ENCODE assay signal across 29 mouse cellular contexts in genomic region chr11:102787688-102788177, GRCm38 (mm10). TPM values are rescaled to one million over a fixed set of nuclear protein-coding genes. Genes with fewer than 3 reads are reported as not detected.
DNase-seq lines count a peak whose midpoint lies in the region; ATAC-seq and TF ChIP-seq lines count a peak whose summit lies in the region.
"Had no signal": no experiment of that assay in that cellular context is flagged by ENCODE, and none has a peak within 500 bp of the region (broad histone marks: within the 10 kb centered on the region; RNA-seq: fewer than 3 reads in every experiment).

No protein-coding gene starts in this region.

- TF ChIP-seq EP300 in heart, postnatal 0 days (IDR thresholded peaks at IDR 0.05; ENCODE audit: low read depth), result no peak

- peak overlapping the region; percentile 64; the same call in 1 of the 2 replicates for H3K27ac ChIP-seq in heart, embryonic 13.5 days (replicated peaks)
- peak overlapping the region; percentile 25; the same call in 1 of the 2 replicates for H3K27ac ChIP-seq in heart, postnatal 0 days (ENCODE audit: low read depth)
- no peak overlapping the region for H3K27ac ChIP-seq in heart, embryonic 11.5 days (ENCODE audit: low read depth, low read length)
- H3K27ac ChIP-seq: gastrocnemius, adult 2 months; hindbrain, embryonic 12.5 days; hindbrain, embryonic 15.5 days had no signal

- no peak for TF ChIP-seq CTCF in heart, postnatal 0 days (IDR thresholded peaks at IDR 0.05; ENCODE audit: low read depth)

- peaks cover 62% of the 10 kb centered on the region for H3K4me1 ChIP-seq in heart, embryonic 13.5 days
- H3K4me1 ChIP-seq in heart, postnatal 0 days (ENCODE audit: control insufficient read depth, insufficient read depth), result peaks cover 29% of the 10 kb centered on the region
- peaks cover 38% of the 10 kb centered on the region for H3K4me1 ChIP-seq in heart, embryonic 11.5 days (ENCODE audit: control insufficient read depth, insufficient read depth, low read length)

- no peak for DNase-seq in frontal cortex, postnatal 14 days (ENCODE audit: low spot score in 2 of 2)
- DNase-seq in heart, adult 11 months, result no peak
- no peak for DNase-seq in heart, postnatal 0 days (ENCODE audit: low spot score)
- DNase-seq in right cerebral cortex, postnatal 10 days (ENCODE audit: low spot score in 2 of 2), result peak; percentile 39 to 62
- no peak for DNase-seq in right cerebral cortex, postnatal 14 days
- DNase-seq: adrenal gland, postnatal 10 days; adrenal gland, postnatal 36 days; B cell, adult 2 months; cerebellum, adult 18-20 months; cerebellum, adult 9-10 months; cerebellum, postnatal 14 days; gastrocnemius, adult 2 months; gastrocnemius, postnatal 14 days; heart, adult 18-20 months; kidney, adult 2 months had no signal

- ATAC-seq in frontal cortex, adult (ENCODE audit: low TSS enrichment), result peak; percentile 47; the same call in 1 of the 2 replicates
- no peak for ATAC-seq in heart, embryonic 13.5 days (ENCODE audit: extremely low read depth, insufficient number of reproducible peaks, low FRiP score, low TSS enrichment)
- ATAC-seq in heart, postnatal 0 days (ENCODE audit: insufficient read depth, low read depth), result no peak
- no peak for ATAC-seq in heart, embryonic 11.5 days (replicated peaks; ENCODE audit: insufficient number of reproducible peaks, low FRiP score, low TSS enrichment)
- ATAC-seq: forebrain, embryonic 14.5 days; intestine, postnatal 0 days; Patski had no signal

- no peak overlapping the region for H3K4me2 ChIP-seq in heart, embryonic 13.5 days
- H3K4me2 ChIP-seq in heart, postnatal 0 days (ENCODE audit: low read depth, low read length), result no peak overlapping the region
- H3K4me2 ChIP-seq in heart, embryonic 11.5 days, result no peak overlapping the region
- H3K4me2 ChIP-seq: hindbrain, embryonic 12.5 days; hindbrain, embryonic 15.5 days had no signal

- WGBS in heart, embryonic 13.5 days, result 48% methylated on average over 5 of the region's 5 CpGs
- 37% methylated on average over 5 of the region's 5 CpGs for WGBS in heart, postnatal 0 days
- WGBS in heart, embryonic 11.5 days (ENCODE audit: insufficient replicate concordance), result 58% methylated on average over 5 of the region's 5 CpGs

- no peak overlapping the region for H3K9ac ChIP-seq in heart, embryonic 13.5 days
- H3K9ac ChIP-seq in heart, postnatal 0 days (replicated peaks; ENCODE audit: low read depth, low read length), result no peak overlapping the region
- H3K9ac ChIP-seq in heart, embryonic 11.5 days (ENCODE audit: low read depth, low read length), result no peak overlapping the region
- H3K9ac ChIP-seq: hindbrain, embryonic 12.5 days; hindbrain, embryonic 15.5 days had no signal

- H3K4me3 ChIP-seq in heart, embryonic 13.5 days, result no peak overlapping the region
- no peak overlapping the region for H3K4me3 ChIP-seq in heart, postnatal 0 days (ENCODE audit: low read depth, low read length)
- H3K4me3 ChIP-seq in heart, embryonic 11.5 days (ENCODE audit: low read depth, low read length), result no peak overlapping the region
- H3K4me3 ChIP-seq: gastrocnemius, adult 2 months; hindbrain, embryonic 12.5 days; hindbrain, embryonic 15.5 days had no signal

- no peaks in the 10 kb centered on the region for H3K36me3 ChIP-seq in heart, embryonic 13.5 days
- no peaks in the 10 kb centered on the region for H3K36me3 ChIP-seq in heart, postnatal 0 days (replicated peaks; ENCODE audit: control insufficient read depth, insufficient read depth, low read length)
- no peaks in the 10 kb centered on the region for H3K36me3 ChIP-seq in heart, embryonic 11.5 days (ENCODE audit: control insufficient read depth, insufficient read depth, low read length)
- H3K36me3 ChIP-seq: G1E; hindbrain, embryonic 12.5 days; hindbrain, embryonic 15.5 days had no signal

- no peaks in the 10 kb centered on the region for H3K27me3 ChIP-seq in heart, embryonic 13.5 days (replicated peaks)
- H3K27me3 ChIP-seq in heart, postnatal 0 days (ENCODE audit: control insufficient read depth, insufficient read depth, low read length), result no peaks in the 10 kb centered on the region
- H3K27me3 ChIP-seq in heart, embryonic 11.5 days (ENCODE audit: control insufficient read depth, insufficient read depth, low read length), result no peaks in the 10 kb centered on the region
- H3K27me3 ChIP-seq: hindbrain, embryonic 12.5 days; hindbrain, embryonic 15.5 days; Patski had no signal

- no peaks in the 10 kb centered on the region for H3K9me3 ChIP-seq in heart, embryonic 13.5 days
- H3K9me3 ChIP-seq in heart, postnatal 0 days (replicated peaks; ENCODE audit: control insufficient read depth, low read length), result no peaks in the 10 kb centered on the region
- H3K9me3 ChIP-seq in heart, embryonic 11.5 days (replicated peaks; ENCODE audit: control insufficient read depth, low read length), result no peaks in the 10 kb centered on the region
- H3K9me3 ChIP-seq: G1E; hindbrain, embryonic 12.5 days; hindbrain, embryonic 15.5 days had no signal

RNA-seq across cellular contexts. Expression of gene Adam11, which starts 26.5 kb away (rescaled TPM):
- 6.7 and 7.3 TPM in 2 replicates for polyA plus RNA-seq in heart, embryonic 13.5 days (2015; fragmentation: Nextera tagmentation; extraction: Ambion mirVana)
- total RNA-seq in heart, postnatal 0 days (2014; rRNA removed; ENCODE audit: low replicate concordance), result 7.4 and 13.6 TPM in 2 replicates
- 3.2 and 3.4 TPM in 2 replicates for polyA plus RNA-seq in heart, postnatal 0 days (2015; fragmentation: Nextera tagmentation; extraction: Ambion mirVana)
- polyA plus RNA-seq in heart, embryonic 11.5 days (2014; fragmentation: Nextera tagmentation; extraction: Ambion mirVana), result 5.4 and 6.7 TPM in 2 replicates
- total RNA-seq: CH12.LX had no signal
- polyA plus RNA-seq: G1E had no signal

RNA-seq across cellular contexts. Expression of gene Gjc1, which starts 31.8 kb away (rescaled TPM):
- 46.5 and 50.3 TPM in 2 replicates for polyA plus RNA-seq in heart, embryonic 13.5 days (2015; fragmentation: Nextera tagmentation; extraction: Ambion mirVana)
- total RNA-seq in heart, postnatal 0 days (2014; rRNA removed; ENCODE audit: low replicate concordance), result 19.2 and 29.4 TPM in 2 replicates
- 41.1 and 42.7 TPM in 2 replicates for polyA plus RNA-seq in heart, postnatal 0 days (2015; fragmentation: Nextera tagmentation; extraction: Ambion mirVana)
- polyA plus RNA-seq in heart, embryonic 11.5 days (2014; fragmentation: Nextera tagmentation; extraction: Ambion mirVana), result 56.6 and 59.7 TPM in 2 replicates
- total RNA-seq: CH12.LX; hematopoietic stem cell, adult 5-6 weeks had no signal
- polyA plus RNA-seq: G1E had no signal

RNA-seq across cellular contexts. Expression of gene Higd1b, which starts 47.9 kb away (rescaled TPM):
- polyA plus RNA-seq in heart, embryonic 13.5 days (2015; fragmentation: Nextera tagmentation; extraction: Ambion mirVana), result not detected in 2 replicates
- 4.6 and 38.7 TPM in 2 replicates for total RNA-seq in heart, postnatal 0 days (2014; rRNA removed; ENCODE audit: low replicate concordance)
- polyA plus RNA-seq in heart, postnatal 0 days (2015; fragmentation: Nextera tagmentation; extraction: Ambion mirVana), result 11.7 and 13.2 TPM in 2 replicates
- polyA plus RNA-seq in heart, embryonic 11.5 days (2014; fragmentation: Nextera tagmentation; extraction: Ambion mirVana), result not detected in 2 replicates
- total RNA-seq: CH12.LX; G1E; hematopoietic stem cell, adult 5-6 weeks had no signal
- polyA plus RNA-seq: embryonic facial prominence, embryonic 11.5 days; forebrain, embryonic 11.5 days; G1E; hindbrain, embryonic 12.5 days; intestine, embryonic 14.5 days; Patski had no signal

Comparison
In these comparisons a context has a peak if more than half of its experiments do, and no peak if none do; other contexts are left out.
1. DNase-seq: peak in right cerebral cortex, postnatal 10 days (2 of 2); none in frontal cortex, postnatal 14 days (0 of 2), heart, adult 11 months (single experiment), heart, postnatal 0 days (single experiment) and right cerebral cortex, postnatal 14 days (single experiment).
2. RNA of gene Higd1b, which starts 47.9 kb away (polyA plus RNA-seq): 11.7 to 13.2 TPM in heart, postnatal 0 days; not detected in heart, embryonic 13.5 days and not detected in heart, embryonic 11.5 days; every median in the first group is over 10 times any median in the second.